Mouse (Mus musculus) heart, adult 11 months (tissue): Measurements from ENCODE around the gene Kcnk18.

Experiments
- DNase-seq: peaks from one replicate; pipeline ENCODE4 v3.0.0; 2022

Kcnk18 gene

GRCm38 (mm10) chr19:59228376-59228775 is 9.4 kb downstream of the Kcnk18 start:
- DNase-seq: peak; percentile 58

- peak; percentile 74 for DNase-seq
Observed at GRCm38 (mm10) chr19:59232786-59233185, 13.8 kb downstream of the Kcnk18 start.

GRCm38 (mm10) chr19:59235001-59235400 is 16.0 kb downstream of the Kcnk18 start:
- DNase-seq: peak; percentile 88

- DNase-seq: peak; percentile 85
Observed at GRCm38 (mm10) chr19:59236046-59236445, 17.0 kb downstream of the Kcnk18 start.

- peak; percentile 81 for DNase-seq
Observed at GRCm38 (mm10) chr19:59238630-59239029, 19.6 kb downstream of the Kcnk18 start.

- DNase-seq: peak; percentile 93
Observed at GRCm38 (mm10) chr19:59239124-59239817, 20.3 kb downstream of the Kcnk18 start.

- peak; percentile 92 for DNase-seq
Observed at GRCm38 (mm10) chr19:59241987-59242386, 23.0 kb downstream of the Kcnk18 start.

GRCm38 (mm10) chr19:59243057-59243456 is 24.0 kb downstream of the Kcnk18 start:
- no peak for DNase-seq

GRCm38 (mm10) chr19:59248144-59248543 is 29.1 kb downstream of the Kcnk18 start:
- no peak for DNase-seq

- DNase-seq: no peak
Observed at GRCm38 (mm10) chr19:59248553-59249286, 29.7 kb downstream of the Kcnk18 start.

GRCm38 (mm10) chr19:59252651-59253050 is 33.6 kb downstream of the Kcnk18 start:
- DNase-seq: no peak

GRCm38 (mm10) chr19:59259633-59260032 is 40.6 kb downstream of the Kcnk18 start:
- DNase-seq: no peak

- peak; percentile 93 for DNase-seq
Observed at GRCm38 (mm10) chr19:59260718-59261442, 41.9 kb downstream of the Kcnk18 start, which contains the start of gene Slc18a2. Slc18a2 (plus strand) TSS chr19:59260896.

GRCm38 (mm10) chr19:59261604-59262003 is 42.6 kb downstream of the Kcnk18 start:
- DNase-seq: no peak

- no peak for DNase-seq
Observed at GRCm38 (mm10) chr19:59263171-59263570, 44.2 kb downstream of the Kcnk18 start.

- DNase-seq: peak; percentile 76
Observed at GRCm38 (mm10) chr19:59264838-59265532, 46.0 kb downstream of the Kcnk18 start.

GRCm38 (mm10) chr19:59265907-59266306 is 46.9 kb downstream of the Kcnk18 start:
- DNase-seq: no peak

- DNase-seq: no peak
Observed at GRCm38 (mm10) chr19:59267417-59267963, 48.5 kb downstream of the Kcnk18 start.

GRCm38 (mm10) chr19:59273190-59273589 is 54.2 kb downstream of the Kcnk18 start:
- peak; percentile 76 for DNase-seq

- DNase-seq: peak; percentile 74
Observed at GRCm38 (mm10) chr19:59276354-59276753, 57.3 kb downstream of the Kcnk18 start.

GRCm38 (mm10) chr19:59280841-59281240 is 61.8 kb downstream of the Kcnk18 start:
- no peak for DNase-seq

- DNase-seq: peak; percentile 64
Observed at GRCm38 (mm10) chr19:59282001-59282400, 63.0 kb downstream of the Kcnk18 start.
